ENCODE assay signal across 25 mouse cellular contexts in genomic region chr2:163876830-163877498, GRCm38 (mm10). TPM values are rescaled to one million over a fixed set of nuclear protein-coding genes. Genes with fewer than 3 reads are reported as not detected.
DNase-seq lines count a peak whose midpoint lies in the region; ATAC-seq and TF ChIP-seq lines count a peak whose summit lies in the region.
"Had no signal": no experiment of that assay in that cellular context is flagged by ENCODE, and none has a peak within 500 bp of the region (broad histone marks: within the 10 kb centered on the region; RNA-seq: fewer than 3 reads in every experiment).

No protein-coding gene starts in this region.

- no peak for DNase-seq in forebrain, embryonic 10.5 days (ENCODE audit: extremely low spot score, low spot score)
- peak in 1 of 2 experiments; percentile 39 for DNase-seq in left cerebral cortex, adult 2 months (ENCODE audit: extremely low spot score in 1 of 2, low spot score in 2 of 2)
- DNase-seq in left cerebral cortex, postnatal 10 days (ENCODE audit: extremely low spot score in 1 of 2, low spot score in 2 of 2), result no peak
- peak; percentile 64 for DNase-seq in right cerebral cortex, adult 18-20 months
- no peak for DNase-seq in right cerebral cortex, postnatal 10 days (ENCODE audit: low spot score in 2 of 2)
- peak; percentile 43 for DNase-seq in right cerebral cortex, postnatal 25 days
- DNase-seq: cerebellum, adult 9-11 months; gastrocnemius, postnatal 14 days; heart, adult 18-20 months; heart, postnatal 36 days; kidney, adult 9 months; kidney, postnatal 25 days; liver; thymus, postnatal 25 days had no signal

- intact Hi-C loops in left cerebral cortex, adult 2 months (cut with DNase I), result loop anchor here (2.0 kb wide), 1 partner anchor 40 kb away; no protein-coding TSS in a partner anchor
- intact Hi-C loops in left cerebral cortex, postnatal 10 days (cut with DNase I), result no loop called here

- H3K4me1 ChIP-seq in forebrain, embryonic 16.5 days (replicated peaks; ENCODE audit: control insufficient read depth, insufficient read depth, low read length), result peaks cover 18% of the 10 kb centered on the region
- H3K4me1 ChIP-seq in forebrain, embryonic 10.5 days, result peaks cover 15% of the 10 kb centered on the region
- H3K4me1 ChIP-seq: embryonic facial prominence, embryonic 12.5 days; intestine, embryonic 15.5 days had no signal

- H3K36me3 ChIP-seq in forebrain, embryonic 16.5 days (ENCODE audit: control insufficient read depth, insufficient read depth), result no peaks in the 10 kb centered on the region
- no peaks in the 10 kb centered on the region for H3K36me3 ChIP-seq in forebrain, embryonic 10.5 days (replicated peaks)
- H3K36me3 ChIP-seq: embryonic facial prominence, embryonic 12.5 days; forebrain, embryonic 15.5 days; G1E; intestine, embryonic 15.5 days had no signal

- H3K27ac ChIP-seq in forebrain, embryonic 16.5 days (ENCODE audit: low read length), result no peak overlapping the region
- H3K27ac ChIP-seq in forebrain, embryonic 10.5 days, result no peak overlapping the region
- H3K27ac ChIP-seq in left cerebral cortex, adult 2 months, result peak overlapping the region; percentile 61
- H3K27ac ChIP-seq: embryonic facial prominence, embryonic 12.5 days; forebrain, embryonic 15.5 days; intestine, embryonic 15.5 days had no signal

- no peak overlapping the region for H3K9ac ChIP-seq in forebrain, embryonic 16.5 days (replicated peaks; ENCODE audit: low read depth, low read length)
- H3K9ac ChIP-seq: embryonic facial prominence, embryonic 12.5 days; forebrain, embryonic 15.5 days; intestine, embryonic 15.5 days had no signal

- no peak for TF ChIP-seq CTCF in left cerebral cortex, adult 2 months (IDR thresholded peaks at IDR 0.05)

- H3K9me3 ChIP-seq in forebrain, embryonic 16.5 days (ENCODE audit: control insufficient read depth, low read length), result no peaks in the 10 kb centered on the region
- H3K9me3 ChIP-seq in forebrain, embryonic 10.5 days, result no peaks in the 10 kb centered on the region
- H3K9me3 ChIP-seq: embryonic facial prominence, embryonic 12.5 days; forebrain, embryonic 15.5 days; G1E; intestine, embryonic 15.5 days had no signal

- no peak overlapping the region for H3K4me3 ChIP-seq in forebrain, embryonic 16.5 days (replicated peaks; ENCODE audit: low read length)
- H3K4me3 ChIP-seq in forebrain, embryonic 10.5 days, result no peak overlapping the region
- H3K4me3 ChIP-seq in left cerebral cortex, adult 2 months, result no peak overlapping the region
- H3K4me3 ChIP-seq: embryonic facial prominence, embryonic 12.5 days; erythroblast, embryonic 14.5 days; forebrain, embryonic 15.5 days; intestine, embryonic 15.5 days had no signal

- H3K27me3 ChIP-seq in forebrain, embryonic 16.5 days (replicated peaks; ENCODE audit: control insufficient read depth, insufficient read depth, low read length), result no peaks in the 10 kb centered on the region
- H3K27me3 ChIP-seq in forebrain, embryonic 10.5 days (ENCODE audit: poor library complexity, severe bottlenecking), result peaks cover 42% of the 10 kb centered on the region
- H3K27me3 ChIP-seq: embryonic facial prominence, embryonic 12.5 days; forebrain, embryonic 15.5 days; intestine, embryonic 15.5 days had no signal

- WGBS in forebrain, embryonic 16.5 days, result 66% methylated on average over 14 of the region's 14 CpGs
- WGBS in forebrain, embryonic 10.5 days, result 78% methylated on average over 14 of the region's 14 CpGs

- ATAC-seq in forebrain, embryonic 16.5 days, result 0 out of 2 replicates have a peak, but pooled peaks have one; percentile 31
- no peak for ATAC-seq in megakaryocyte, adult 5-6 weeks (ENCODE audit: poor library complexity, severe bottlenecking)
- ATAC-seq: forebrain, embryonic 15.5 days; intestine, embryonic 15.5 days; lung, postnatal 0 days had no signal

- no peak overlapping the region for H3K4me2 ChIP-seq in forebrain, embryonic 16.5 days (ENCODE audit: low read length)
- H3K4me2 ChIP-seq: embryonic facial prominence, embryonic 12.5 days; forebrain, embryonic 15.5 days; intestine, embryonic 15.5 days had no signal

RNA-seq across cellular contexts. Expression of gene Kcnk15, which starts 23.5 kb away (rescaled TPM):
- not detected in 2 replicates for polyA plus RNA-seq in forebrain, embryonic 16.5 days (2015; fragmentation: Nextera tagmentation; extraction: Ambion mirVana)
- polyA plus RNA-seq in forebrain, embryonic 10.5 days (2016; fragmentation: Nextera tagmentation; extraction: Ambion mirVana), result not detected in 2 replicates
- under 1 TPM in 1 of 2 experiments, not detected in 1; 0.28 TPM for total RNA-seq in left cerebral cortex, adult 2 months (2021)
- not detected for total RNA-seq in left cerebral cortex, postnatal 10 days (2021)
- not detected in 2 replicates for total RNA-seq in megakaryocyte, adult 5-6 weeks (2015)
- not detected in 2 replicates for total RNA-seq in megakaryocyte, adult 5-6 weeks (2017)
- total RNA-seq: G1E; gastrocnemius, postnatal 14 days; heart, adult 18-20 months; heart, postnatal 36 days; megakaryocyte progenitor cell, adult 5-6 weeks had no signal
- polyA plus RNA-seq: embryonic facial prominence, embryonic 12.5 days; erythroblast, embryonic 14.5 days; forebrain, embryonic 15.5 days; G1E; heart, embryonic 14.5 days; intestine, embryonic 15.5 days; liver, embryonic 16.5 days; lung, postnatal 0 days had no signal

RNA-seq across cellular contexts. Expression of gene Rims4, which starts 41.5 kb away (rescaled TPM):
- 7.0 and 9.8 TPM in 2 replicates for polyA plus RNA-seq in forebrain, embryonic 16.5 days (2015; fragmentation: Nextera tagmentation; extraction: Ambion mirVana)
- 1.1 TPM in 2 replicates for polyA plus RNA-seq in forebrain, embryonic 10.5 days (2016; fragmentation: Nextera tagmentation; extraction: Ambion mirVana)
- total RNA-seq in left cerebral cortex, adult 2 months (2021), result 10 to 100 TPM; 85.4 to 89.5 TPM
- total RNA-seq in left cerebral cortex, postnatal 10 days (2021), result 100 to 1,000 TPM; 105 to 112 TPM
- total RNA-seq in megakaryocyte, adult 5-6 weeks (2015), result not detected in 2 replicates
- not detected in 2 replicates for total RNA-seq in megakaryocyte, adult 5-6 weeks (2017)
- polyA plus RNA-seq: erythroblast, embryonic 14.5 days; G1E had no signal

RNA-seq across cellular contexts. Expression of gene Ccn5, which starts 56.3 kb away (rescaled TPM):
- polyA plus RNA-seq in forebrain, embryonic 16.5 days (2015; fragmentation: Nextera tagmentation; extraction: Ambion mirVana), result 0.15 and 0.27 TPM in 2 replicates
- polyA plus RNA-seq in forebrain, embryonic 10.5 days (2016; fragmentation: Nextera tagmentation; extraction: Ambion mirVana), result 0.29 and 0.34 TPM in 2 replicates
- under 1 TPM; 0.19 to 0.38 TPM for total RNA-seq in left cerebral cortex, adult 2 months (2021)
- under 1 TPM in 1 of 2 experiments, not detected in 1; 0.32 TPM for total RNA-seq in left cerebral cortex, postnatal 10 days (2021)
- 0.27 TPM in 1 of 2 replicates, not detected in the other for total RNA-seq in megakaryocyte, adult 5-6 weeks (2015)
- total RNA-seq in megakaryocyte, adult 5-6 weeks (2017), result 0.59 and 1.5 TPM in 2 replicates
- total RNA-seq: G1E had no signal
- polyA plus RNA-seq: erythroblast, embryonic 14.5 days; G1E had no signal

Comparison
In these comparisons a context has a peak if more than half of its experiments do, and no peak if none do; other contexts are left out.
1. DNase-seq: peak in right cerebral cortex, adult 18-20 months (single experiment) and right cerebral cortex, postnatal 25 days (single experiment); none in forebrain, embryonic 10.5 days (single experiment), left cerebral cortex, postnatal 10 days (0 of 2) and right cerebral cortex, postnatal 10 days (0 of 2).
2. RNA of gene Rims4, which starts 41.5 kb away (total RNA-seq): 105 to 112 TPM in left cerebral cortex, postnatal 10 days and 85.4 to 89.5 TPM in left cerebral cortex, adult 2 months; not detected in megakaryocyte, adult 5-6 weeks; every median in the first group is over 10 times any median in the second.